Mouse (Mus musculus): ENCODE measurements around the gene Cd82. TPM values are rescaled to one million over a fixed set of nuclear protein-coding genes. Genes with fewer than 3 reads are reported as not detected.

Cd82 gene
- polyA plus RNA-seq, 1 experiment from 2014 or later = 18.9 TPM

GRCm38 (mm10) chr2:93424307-93424984 is 38.5 kb downstream of the Cd82 start:
- no peak for ATAC-seq (ENCODE audit: insufficient number of reproducible peaks, insufficient read depth, low FRiP score, low read depth)
- Histone ChIP-seq H3K4me3 (ENCODE audit: control insufficient read depth in 1 of 2, insufficient read depth in 1 of 2, low read depth in 1 of 2, low read length in 2 of 2) (no peak overlapping the region), H3K27ac (replicated peaks in 1 of 2; ENCODE audit: control insufficient read depth in 1 of 2, insufficient read depth in 1 of 2, low read depth in 2 of 2, low read length in 2 of 2) (no peak overlapping the region), H3K9ac (ENCODE audit: low read length) (no peak overlapping the region), H3K36me3 (ENCODE audit: control insufficient read depth, insufficient read depth, low read length) (no peaks in the 10 kb centered on the region), H3K9me3 (ENCODE audit: control insufficient read depth, low read length) (no peaks in the 10 kb centered on the region), H3K27me3 (ENCODE audit: control insufficient read depth, insufficient read depth, low read length) (0 out of 2 replicates have a peak, but pooled peaks cover 3% of the 10 kb centered on the region), H3K4me1 (ENCODE audit: control insufficient read depth in 2 of 2, insufficient read depth in 2 of 2, low read length in 2 of 2) (no peaks in the 10 kb centered on the region), H3K4me2 (ENCODE audit: low read length) (no peak overlapping the region)
- WGBS = 90% methylated on average over 9 of the region's 9 CpGs

- no peak for ATAC-seq (ENCODE audit: insufficient number of reproducible peaks, insufficient read depth, low FRiP score, low read depth)
- no peak overlapping the region for H3K9ac ChIP-seq (ENCODE audit: low read length)
- WGBS = 30% methylated on average over 7 of the region's 7 CpGs
- no peak overlapping the region for H3K4me3 ChIP-seq (ENCODE audit: control insufficient read depth in 1 of 2, insufficient read depth in 1 of 2, low read depth in 1 of 2, low read length in 2 of 2)
- 0 out of 2 replicates have a peak, but pooled peaks cover 3% of the 10 kb centered on the region for H3K27me3 ChIP-seq (ENCODE audit: control insufficient read depth, insufficient read depth, low read length)
- H3K27ac ChIP-seq (replicated peaks in 1 of 2; ENCODE audit: control insufficient read depth in 1 of 2, insufficient read depth in 1 of 2, low read depth in 2 of 2, low read length in 2 of 2) = no peak overlapping the region
- H3K4me2 ChIP-seq (ENCODE audit: low read length) = no peak overlapping the region
- no peaks in the 10 kb centered on the region for H3K36me3 ChIP-seq (ENCODE audit: control insufficient read depth, insufficient read depth, low read length)
- no peaks in the 10 kb centered on the region for H3K9me3 ChIP-seq (ENCODE audit: control insufficient read depth, low read length)
- H3K4me1 ChIP-seq (ENCODE audit: control insufficient read depth in 2 of 2, insufficient read depth in 2 of 2, low read length in 2 of 2) = peaks cover 0 to 5% of the 10 kb centered on the region in 2 experiments; a peak in 2 of 4 replicates
These were observed 41.6 kb downstream of the Cd82 start for GRCm38 (mm10) chr2:93421320-93421719.

GRCm38 (mm10) chr2:93419971-93420370 is 43.0 kb downstream of the Cd82 start:
- H3K27me3 ChIP-seq (ENCODE audit: control insufficient read depth, insufficient read depth, low read length) = peaks cover 9% of the 10 kb centered on the region; the same call in 1 of the 2 replicates
- no peak overlapping the region for H3K27ac ChIP-seq (replicated peaks in 1 of 2; ENCODE audit: control insufficient read depth in 1 of 2, insufficient read depth in 1 of 2, low read depth in 2 of 2, low read length in 2 of 2)
- no peaks in the 10 kb centered on the region for H3K36me3 ChIP-seq (ENCODE audit: control insufficient read depth, insufficient read depth, low read length)
- 77% methylated on average over 12 of the region's 12 CpGs for WGBS
- peaks cover 0 to 5% of the 10 kb centered on the region in 2 experiments; a peak in 2 of 4 replicates for H3K4me1 ChIP-seq (ENCODE audit: control insufficient read depth in 2 of 2, insufficient read depth in 2 of 2, low read length in 2 of 2)
- H3K9me3 ChIP-seq (ENCODE audit: control insufficient read depth, low read length) = no peaks in the 10 kb centered on the region
- ATAC-seq (ENCODE audit: insufficient number of reproducible peaks, insufficient read depth, low FRiP score, low read depth) = no peak
- H3K4me3 ChIP-seq (ENCODE audit: control insufficient read depth in 1 of 2, insufficient read depth in 1 of 2, low read depth in 1 of 2, low read length in 2 of 2) = no peak overlapping the region
- H3K4me2 ChIP-seq (ENCODE audit: low read length) = no peak overlapping the region
- no peak overlapping the region for H3K9ac ChIP-seq (ENCODE audit: low read length)

- Histone ChIP-seq H3K4me2 (ENCODE audit: low read length) (no peak overlapping the region), H3K36me3 (ENCODE audit: control insufficient read depth, insufficient read depth, low read length) (no peaks in the 10 kb centered on the region), H3K27ac (replicated peaks in 1 of 2; ENCODE audit: control insufficient read depth in 1 of 2, insufficient read depth in 1 of 2, low read depth in 2 of 2, low read length in 2 of 2) (no peak overlapping the region), H3K27me3 (ENCODE audit: control insufficient read depth, insufficient read depth, low read length) (peaks cover 9% of the 10 kb centered on the region; the same call in 1 of the 2 replicates), H3K4me1 (ENCODE audit: control insufficient read depth in 2 of 2, insufficient read depth in 2 of 2, low read length in 2 of 2) (peaks cover 5% of the 10 kb centered on the region in 2 experiments; a peak in 3 of 4 replicates), H3K4me3 (ENCODE audit: control insufficient read depth in 1 of 2, insufficient read depth in 1 of 2, low read depth in 1 of 2, low read length in 2 of 2) (no peak overlapping the region), H3K9ac (ENCODE audit: low read length) (no peak overlapping the region), H3K9me3 (ENCODE audit: control insufficient read depth, low read length) (no peaks in the 10 kb centered on the region)
- 16% methylated on average over 8 of the region's 8 CpGs for WGBS
- no peak for ATAC-seq (ENCODE audit: insufficient number of reproducible peaks, insufficient read depth, low FRiP score, low read depth)
These were observed 44.5 kb downstream of the Cd82 start for GRCm38 (mm10) chr2:93418396-93418795.

GRCm38 (mm10) chr2:93416874-93417709 is 45.8 kb downstream of the Cd82 start:
- Histone ChIP-seq H3K9ac (ENCODE audit: low read length) (no peak overlapping the region), H3K4me2 (ENCODE audit: low read length) (no peak overlapping the region), H3K9me3 (ENCODE audit: control insufficient read depth, low read length) (no peaks in the 10 kb centered on the region), H3K27me3 (ENCODE audit: control insufficient read depth, insufficient read depth, low read length) (peaks cover 9% of the 10 kb centered on the region; the same call in 1 of the 2 replicates), H3K4me1 (ENCODE audit: control insufficient read depth in 2 of 2, insufficient read depth in 2 of 2, low read length in 2 of 2) (peaks cover 5% of the 10 kb centered on the region in 2 experiments; a peak in 3 of 4 replicates), H3K27ac (replicated peaks in 1 of 2; ENCODE audit: control insufficient read depth in 1 of 2, insufficient read depth in 1 of 2, low read depth in 2 of 2, low read length in 2 of 2) (no peak overlapping the region), H3K4me3 (ENCODE audit: control insufficient read depth in 1 of 2, insufficient read depth in 1 of 2, low read depth in 1 of 2, low read length in 2 of 2) (no peak overlapping the region), H3K36me3 (ENCODE audit: control insufficient read depth, insufficient read depth, low read length) (no peaks in the 10 kb centered on the region)
- no peak for ATAC-seq (ENCODE audit: insufficient number of reproducible peaks, insufficient read depth, low FRiP score, low read depth)
- 59% methylated on average over 12 of the region's 12 CpGs for WGBS

- WGBS = 43% methylated on average over 5 of the region's 5 CpGs
- ATAC-seq (ENCODE audit: insufficient number of reproducible peaks, insufficient read depth, low FRiP score, low read depth) = no peak
- no peak overlapping the region for H3K4me2 ChIP-seq (ENCODE audit: low read length)
These were observed 47.7 kb downstream of the Cd82 start for GRCm38 (mm10) chr2:93415281-93415680.

GRCm38 (mm10) chr2:93414163-93414562 is 48.8 kb downstream of the Cd82 start:
- no peaks in the 10 kb centered on the region for H3K36me3 ChIP-seq (ENCODE audit: control insufficient read depth, insufficient read depth, low read length)
- H3K9ac ChIP-seq (ENCODE audit: low read length) = no peak overlapping the region
- H3K27me3 ChIP-seq (ENCODE audit: control insufficient read depth, insufficient read depth, low read length) = peaks cover 5% of the 10 kb centered on the region; the same call in 1 of the 2 replicates
- H3K4me1 ChIP-seq (ENCODE audit: control insufficient read depth in 2 of 2, insufficient read depth in 2 of 2, low read length in 2 of 2) = peaks cover 5% of the 10 kb centered on the region in 2 experiments; a peak in 3 of 4 replicates
- H3K27ac ChIP-seq (replicated peaks in 1 of 2; ENCODE audit: control insufficient read depth in 1 of 2, insufficient read depth in 1 of 2, low read depth in 2 of 2, low read length in 2 of 2) = no peak overlapping the region
- H3K4me3 ChIP-seq (ENCODE audit: control insufficient read depth in 1 of 2, insufficient read depth in 1 of 2, low read depth in 1 of 2, low read length in 2 of 2) = no peak overlapping the region
- H3K9me3 ChIP-seq (ENCODE audit: control insufficient read depth, low read length) = no peaks in the 10 kb centered on the region
- no peak for ATAC-seq (ENCODE audit: insufficient number of reproducible peaks, insufficient read depth, low FRiP score, low read depth)
- 73% methylated on average over 9 of the region's 9 CpGs for WGBS
- H3K4me2 ChIP-seq (ENCODE audit: low read length) = no peak overlapping the region

More at GRCm38 (mm10) chr2:93415281-93415680, 47.7 kb downstream of the Cd82 start:
- Histone ChIP-seq H3K27ac (replicated peaks in 1 of 2; ENCODE audit: control insufficient read depth in 1 of 2, insufficient read depth in 1 of 2, low read depth in 2 of 2, low read length in 2 of 2) (no peak overlapping the region), H3K27me3 (ENCODE audit: control insufficient read depth, insufficient read depth, low read length) (peaks cover 5% of the 10 kb centered on the region; the same call in 1 of the 2 replicates), H3K4me1 (ENCODE audit: control insufficient read depth in 2 of 2, insufficient read depth in 2 of 2, low read length in 2 of 2) (peaks cover 5% of the 10 kb centered on the region in 2 experiments; a peak in 3 of 4 replicates), H3K9ac (ENCODE audit: low read length) (no peak overlapping the region), H3K36me3 (ENCODE audit: control insufficient read depth, insufficient read depth, low read length) (no peaks in the 10 kb centered on the region), H3K4me3 (ENCODE audit: control insufficient read depth in 1 of 2, insufficient read depth in 1 of 2, low read depth in 1 of 2, low read length in 2 of 2) (no peak overlapping the region), H3K9me3 (ENCODE audit: control insufficient read depth, low read length) (no peaks in the 10 kb centered on the region)

Measured in heart, embryonic 14.5 days (tissue).